Mouse (Mus musculus): ENCODE measurements around the gene Tmx1.
A peak's percentile ranks its signal among the peaks of the same experiment; 100 is the strongest.

The Tmx1 gene

DNA sequence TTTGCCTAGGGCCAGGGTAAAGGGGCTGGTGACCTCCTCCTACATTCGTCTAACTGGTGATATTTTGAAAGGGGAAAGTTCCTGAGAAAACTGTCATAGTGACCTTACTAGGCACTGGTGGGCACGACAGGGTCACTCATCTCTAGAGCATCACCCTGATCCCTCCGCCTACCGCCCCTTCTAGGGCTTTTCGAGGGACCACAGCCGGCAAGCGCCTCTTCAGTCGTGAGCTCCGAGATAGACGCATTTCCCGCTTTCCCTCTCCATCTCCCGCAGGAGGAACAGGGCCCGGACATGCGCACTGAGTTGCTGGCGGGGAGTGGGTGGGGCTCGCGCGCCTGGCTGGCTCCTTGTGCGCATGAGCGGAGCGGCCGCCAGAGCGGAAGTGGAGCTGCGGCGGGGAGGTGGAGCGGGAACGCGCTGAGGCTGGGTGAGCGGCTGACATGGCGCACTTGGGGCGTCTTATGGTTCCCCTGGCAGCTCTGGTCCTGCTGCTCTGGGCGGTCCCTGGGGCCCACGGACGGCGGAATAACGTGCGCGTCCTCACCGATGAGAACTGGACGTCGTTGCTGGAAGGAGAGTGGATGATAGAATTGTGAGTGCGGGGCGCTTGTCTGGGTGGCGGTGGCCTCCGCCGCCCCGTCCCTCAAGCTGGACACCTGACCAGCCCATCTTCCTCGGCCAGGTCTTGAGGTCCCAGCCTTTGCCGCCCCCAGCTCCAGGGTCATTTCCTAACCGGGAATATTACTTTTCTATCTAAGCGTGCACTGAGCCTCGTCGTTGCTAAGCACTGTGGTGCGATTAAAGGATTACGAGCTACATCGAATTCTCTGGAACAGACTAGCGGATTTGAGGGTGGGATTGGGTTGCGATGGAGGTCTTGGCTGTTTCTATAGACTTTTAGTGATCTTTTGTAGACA, at the start of gene Tmx1:
Gene Tmx1 (plus strand): TSS at position 370 of the 920 bp plus-strand sequence.
- DNase-seq = peak; percentile 96

GRCm38 (mm10) chr12:70404327-70404726, 48.6 kb upstream of the Tmx1 start:
- DNase-seq = no peak

DNA sequence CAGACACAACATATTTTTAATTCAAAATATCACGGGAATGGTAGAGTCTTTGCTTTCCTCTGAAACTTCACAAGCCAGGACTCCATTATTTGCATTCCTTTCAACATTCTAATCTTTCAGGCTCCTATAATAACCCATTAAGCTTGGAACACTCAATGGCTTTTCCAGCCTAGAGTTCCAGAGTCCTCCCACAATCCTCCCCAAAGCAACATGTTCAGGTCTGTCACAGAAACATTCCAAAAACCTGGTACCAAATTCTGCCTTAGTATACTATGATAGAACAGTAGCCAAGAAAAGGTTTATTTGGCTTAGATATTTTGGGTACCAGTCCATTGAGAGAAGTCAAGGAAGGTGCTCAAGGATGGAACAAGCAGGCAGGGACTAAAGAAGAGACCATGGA, 44.5 kb upstream of the Tmx1 start:
- DNase-seq = no peak

DNA sequence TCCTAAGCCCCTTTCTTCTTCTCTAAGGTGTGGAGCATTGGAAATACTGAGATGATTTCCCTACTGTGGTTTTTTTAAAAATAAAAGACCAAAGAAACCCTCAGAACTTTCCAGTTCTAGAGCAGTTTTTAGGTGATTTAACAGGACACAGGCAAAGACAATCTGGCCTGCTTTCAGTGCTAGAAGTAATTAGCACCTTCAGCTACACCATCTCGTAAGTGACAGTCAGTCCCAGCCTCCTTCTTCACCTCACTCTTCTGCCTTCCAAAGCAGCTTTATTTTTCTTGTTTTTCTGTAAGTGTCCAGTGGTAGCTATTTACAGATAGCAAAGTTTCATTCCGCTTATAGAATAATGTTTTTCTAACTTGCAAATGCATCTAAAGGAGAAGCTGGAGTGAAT, 43.3 kb upstream of the Tmx1 start:
- DNase-seq = no peak

DNA sequence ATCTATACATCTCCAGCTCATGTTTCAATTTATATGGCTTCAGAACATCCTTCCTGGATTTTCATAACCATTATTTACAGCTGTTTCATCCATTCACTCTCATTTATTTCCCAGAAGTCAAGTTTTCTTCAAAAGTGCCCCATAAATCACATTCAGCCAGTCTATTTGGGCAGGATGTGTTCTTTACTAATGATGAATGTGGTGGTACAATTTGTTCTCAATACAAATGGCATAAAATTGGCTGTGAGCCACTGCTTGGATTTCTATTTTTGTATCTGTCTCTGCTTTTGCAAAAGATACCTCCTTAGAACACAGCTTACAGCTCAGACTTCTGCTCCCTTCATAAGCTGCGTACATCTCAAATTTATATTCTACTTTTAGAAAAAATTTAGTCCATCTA, 32.7 kb upstream of the Tmx1 start:
- DNase-seq = no peak

DNA sequence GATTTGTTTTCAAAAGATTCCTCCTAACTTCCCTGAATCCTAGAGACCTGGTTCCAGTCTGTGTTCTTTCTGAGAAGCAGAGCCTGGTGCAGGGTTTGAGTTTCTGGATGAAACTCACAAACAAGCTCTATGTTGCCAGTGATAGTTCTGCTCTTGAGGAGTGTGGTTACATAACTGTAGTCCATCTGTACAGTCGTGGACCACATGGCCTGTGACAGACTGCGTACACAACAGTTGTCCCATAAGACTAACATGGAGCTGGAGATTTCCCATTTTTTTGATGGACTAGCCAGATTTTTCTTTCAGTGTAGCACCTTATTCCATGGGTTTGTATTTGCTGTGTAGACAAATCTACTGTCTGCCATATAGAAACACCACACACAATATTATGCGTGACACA, 31.9 kb upstream of the Tmx1 start:
- DNase-seq = no peak

DNA sequence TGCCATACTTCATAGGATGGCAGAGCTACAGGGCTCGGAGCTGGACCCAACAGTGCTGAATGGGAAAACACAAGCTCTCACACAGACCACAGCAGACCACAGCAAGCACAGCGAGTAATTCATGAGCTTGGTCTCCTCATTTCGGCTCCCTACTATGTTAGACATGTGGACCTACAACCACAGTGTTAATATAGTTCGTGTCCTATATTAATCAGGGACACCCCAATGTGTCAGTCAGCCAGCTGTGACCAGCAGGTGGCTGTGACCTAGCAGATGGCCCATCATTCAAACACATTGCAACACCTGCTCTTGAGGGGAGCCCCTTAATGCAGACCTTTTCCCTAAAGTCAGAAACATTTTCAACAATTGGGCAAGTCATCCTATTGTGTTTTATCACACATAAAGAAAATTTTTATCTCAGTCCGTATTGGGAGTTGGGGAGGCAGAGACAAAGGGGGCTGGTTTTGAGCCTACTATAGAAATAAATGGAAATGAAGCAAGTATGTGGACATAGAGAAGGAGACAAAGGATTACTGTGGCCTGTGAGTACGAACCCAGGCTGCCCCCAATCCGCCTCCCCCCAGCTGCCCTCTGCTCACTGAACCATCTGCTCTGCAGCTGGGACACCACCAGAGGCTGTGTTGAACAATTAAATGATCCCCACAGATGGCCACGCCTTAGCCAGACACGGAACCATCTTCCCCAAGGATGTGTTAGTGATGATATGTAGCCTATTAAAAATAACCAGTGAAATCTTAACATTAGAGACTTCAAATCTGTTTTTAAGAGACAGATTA, 30.4 kb upstream of the Tmx1 start:
- DNase-seq = peak; percentile 71

- no peak for DNase-seq
Observed at GRCm38 (mm10) chr12:70427885-70428284, 25.0 kb upstream of the Tmx1 start.

DNA sequence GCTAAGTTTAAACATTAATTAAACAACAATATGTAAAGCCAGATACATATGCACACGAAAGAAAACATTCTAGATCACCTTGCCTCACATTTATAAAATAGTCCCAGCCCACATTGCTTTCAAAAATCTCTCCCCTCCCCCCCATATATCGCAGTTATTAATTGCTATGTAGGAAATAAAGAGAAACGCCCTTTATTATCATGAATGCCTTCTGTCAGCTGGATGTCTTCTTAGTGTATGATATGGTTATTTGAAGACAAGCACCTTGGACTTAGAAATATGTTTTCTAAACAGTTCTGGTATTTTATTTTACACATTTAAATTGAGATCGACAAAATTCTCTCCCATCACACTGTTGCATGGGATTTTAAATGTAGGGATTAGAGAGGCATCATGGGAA, 23.3 kb upstream of the Tmx1 start:
- DNase-seq = no peak

DNA sequence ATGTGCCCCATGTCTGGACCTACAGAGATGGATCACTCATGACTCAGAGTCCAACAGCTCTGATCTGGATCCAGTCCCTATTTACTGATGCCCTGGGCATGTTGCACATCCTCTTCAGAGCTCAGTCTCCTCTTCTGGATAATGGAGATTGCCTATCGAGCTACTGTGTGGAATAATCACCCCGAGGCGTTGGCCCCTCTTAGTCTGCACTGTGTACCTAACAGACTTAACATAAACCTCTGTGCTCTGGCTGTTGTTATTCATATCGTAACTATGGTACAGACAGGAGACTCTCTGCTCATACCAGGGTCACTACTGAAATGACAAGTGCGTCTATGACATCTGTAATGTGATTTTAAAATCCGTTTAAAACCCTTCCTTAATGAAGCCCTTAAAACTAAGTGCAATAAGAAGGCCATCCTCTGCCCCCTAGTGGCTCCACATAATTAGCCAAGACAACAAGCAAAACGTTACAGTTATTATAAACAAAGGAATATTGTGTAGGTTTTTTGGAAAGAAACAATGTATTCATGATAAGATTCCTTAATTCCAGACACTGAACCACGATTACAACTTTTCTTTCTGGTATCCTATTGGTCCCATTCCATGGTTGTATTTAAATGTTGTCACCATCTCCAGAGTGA, 22.5 kb upstream of the Tmx1 start:
- DNase-seq = peak; percentile 72

DNA sequence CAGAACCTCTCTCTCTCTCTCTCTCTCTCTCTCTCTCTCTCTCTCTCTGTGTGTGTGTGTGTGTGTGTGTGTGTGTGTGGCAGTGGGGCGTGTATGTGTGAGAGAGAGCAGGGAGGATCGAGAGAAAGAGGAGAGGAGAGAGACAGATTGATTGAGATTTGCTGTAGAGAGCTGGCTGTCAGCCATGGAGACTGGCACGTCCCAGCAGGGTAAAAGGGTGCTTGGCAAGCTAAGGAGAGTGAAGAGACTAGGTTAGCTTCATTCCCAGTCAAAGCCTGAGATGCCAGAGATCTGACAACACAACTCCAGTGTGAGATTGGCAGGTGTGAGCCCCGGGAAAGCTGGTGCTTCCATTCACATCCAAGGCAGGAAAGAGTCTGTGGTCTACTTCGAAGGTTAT, 21.5 kb upstream of the Tmx1 start:
- no peak for DNase-seq

- no peak for DNase-seq
Observed at GRCm38 (mm10) chr12:70449961-70450360, 2.9 kb upstream of the Tmx1 start.

- DNase-seq = no peak
Observed at GRCm38 (mm10) chr12:70451533-70451932, 1.4 kb upstream of the Tmx1 start.

DNA sequence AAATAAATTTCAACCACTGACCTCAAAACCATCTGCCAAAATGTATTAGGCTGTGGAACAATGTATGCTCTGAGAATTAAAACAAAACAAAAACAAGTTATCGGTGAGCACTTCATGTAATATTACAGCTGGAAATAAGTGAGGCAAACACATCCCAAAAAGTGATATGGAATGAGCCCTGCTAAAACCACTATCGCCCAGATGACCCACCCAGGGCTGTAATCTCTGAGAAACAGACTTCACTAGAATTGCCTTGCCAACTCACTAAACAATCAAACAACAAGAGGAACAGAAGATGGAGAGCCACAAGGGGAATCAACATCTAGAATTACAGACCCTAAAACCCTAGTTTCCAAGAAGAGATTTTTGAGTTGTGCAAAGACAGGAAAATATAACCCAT, 752 bp upstream of the Tmx1 start:
- DNase-seq = no peak

DNA sequence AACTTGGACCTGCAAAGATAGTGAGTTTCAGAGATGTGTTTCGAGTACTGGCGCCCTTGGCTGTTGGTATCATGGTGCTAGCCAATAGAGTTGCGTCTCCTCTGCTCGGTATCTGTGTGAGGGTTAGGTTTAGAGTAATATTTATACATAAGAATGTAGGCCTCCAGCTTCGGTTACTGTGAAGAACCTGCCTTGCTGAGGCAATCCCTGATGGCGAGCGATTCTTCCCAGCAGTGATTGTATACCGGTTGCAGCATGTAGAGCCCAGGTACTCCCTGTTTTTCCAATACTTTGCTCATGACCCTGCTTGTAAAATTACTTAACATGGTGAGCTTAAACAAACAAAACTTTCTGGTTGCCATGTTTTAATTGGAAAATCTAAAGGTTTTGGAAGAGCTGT, 2.3 kb downstream of the Tmx1 start:
- DNase-seq = no peak

DNA sequence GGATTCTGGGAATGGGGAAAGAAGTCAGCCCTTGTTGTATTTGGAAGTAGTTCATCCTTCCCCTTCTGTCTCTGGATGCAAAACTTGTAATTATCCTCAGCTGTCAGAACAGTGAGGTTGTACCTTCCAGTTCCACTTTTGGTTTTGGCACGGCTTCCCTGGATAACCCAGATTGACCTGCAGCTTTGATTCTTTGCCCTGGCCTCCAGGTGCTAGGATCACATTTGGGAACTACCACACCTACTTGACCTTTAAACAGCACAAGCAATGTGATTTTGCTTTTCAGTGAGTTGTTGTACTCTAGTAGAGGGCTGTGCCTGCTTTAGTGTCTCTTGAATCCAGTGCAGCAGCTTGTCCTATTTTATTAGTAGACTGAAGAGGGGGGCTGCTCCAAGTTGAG, 6.7 kb downstream of the Tmx1 start:
- no peak for DNase-seq

DNA sequence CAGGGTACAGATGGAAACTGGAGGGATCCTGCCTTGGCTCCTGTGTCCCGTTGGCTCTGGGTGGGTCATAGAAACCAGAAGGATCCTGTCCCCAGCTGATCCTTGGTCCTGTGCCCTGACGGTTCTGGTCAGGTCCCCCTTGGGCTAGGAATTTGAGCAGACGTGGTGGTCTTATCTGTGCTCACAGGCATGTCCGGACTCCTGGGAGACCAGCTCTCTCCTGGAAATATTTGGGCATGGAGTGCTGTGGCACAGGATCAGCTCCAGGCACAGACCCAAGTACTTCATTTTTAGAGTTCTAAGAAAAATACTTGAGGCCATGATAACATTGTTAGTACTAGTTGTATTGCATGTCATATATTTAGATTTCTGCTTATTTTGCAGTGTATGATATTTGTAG, 11.1 kb downstream of the Tmx1 start:
- DNase-seq = no peak

- no peak for DNase-seq
Observed at GRCm38 (mm10) chr12:70475336-70475735, 22.4 kb downstream of the Tmx1 start.

GRCm38 (mm10) chr12:70476884-70477576, 24.1 kb downstream of the Tmx1 start:
- no peak for DNase-seq

GRCm38 (mm10) chr12:70477593-70478287, 24.8 kb downstream of the Tmx1 start:
- peak; percentile 59 for DNase-seq

GRCm38 (mm10) chr12:70485956-70486355, 33.1 kb downstream of the Tmx1 start:
- DNase-seq = no peak
